Mouse (Mus musculus) G1E (cell line): ENCODE results near the gene Slc22a23.

Experiments used
- CTCF ChIP-seq: IDR thresholded peaks from 2 replicates; pipeline ENCODE4 v1.5.1; 2012; ENCODE audit warnings: low read depth, low read length, inconsistent platforms, mixed read lengths
- GATA2 ChIP-seq: IDR thresholded peaks from 2 replicates; pipeline ENCODE4 v1.6.1; 2012; ENCODE audit warnings: low read depth, low read length, inconsistent platforms, borderline replicate concordance
- POLR2AphosphoS5 ChIP-seq: IDR thresholded peaks from 2 replicates; pipeline ENCODE4 v1.6.1; 2012; ENCODE audit warnings: low read depth, low read length, inconsistent platforms; ENCODE audit not compliant: insufficient replicate concordance
- TAL1 ChIP-seq: conservative IDR thresholded peaks from 2 replicates; pipeline ENCODE4 v1.6.1; 2012; ENCODE audit warnings: low read depth, low read length, inconsistent platforms, mixed read lengths

DNA sequence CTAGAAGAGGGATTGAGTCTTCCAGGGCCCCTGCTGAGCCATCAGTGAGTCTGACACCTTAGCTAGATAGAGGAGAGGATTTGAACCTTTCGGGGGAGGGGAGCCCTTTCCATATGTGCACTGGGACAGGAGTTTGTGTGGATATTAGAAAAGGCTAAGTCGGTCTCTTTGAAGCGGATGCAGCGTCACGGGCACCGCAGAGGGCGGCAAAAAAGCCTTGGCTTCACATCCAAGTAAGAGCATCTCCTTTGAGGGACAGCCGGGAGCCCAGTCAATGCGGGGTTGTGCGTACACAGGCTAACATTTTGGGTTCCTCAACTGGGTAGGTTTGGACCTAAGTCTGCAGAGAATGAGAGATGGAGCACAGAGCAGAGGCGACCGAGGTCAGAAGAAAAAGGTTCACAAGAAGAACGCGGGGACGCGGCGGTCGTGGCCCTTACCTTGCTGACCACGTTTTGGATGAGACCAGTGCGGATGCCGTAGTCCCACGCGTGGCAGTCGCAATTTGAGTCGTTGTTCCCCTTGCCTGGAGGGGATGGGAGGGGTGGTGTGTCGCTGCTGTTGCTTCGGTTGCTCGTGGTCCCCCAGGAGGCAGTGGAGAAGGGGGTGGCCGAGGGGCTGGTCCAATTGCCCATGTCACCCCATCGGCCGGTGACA, 1.1 kb downstream of the Slc22a23 start:
- TF ChIP-seq TAL1, result no peak
- TF ChIP-seq CTCF, result no peak
- TF ChIP-seq POLR2AphosphoS5, result no peak
- no peak for TF ChIP-seq GATA2
